Mouse (Mus musculus): Measurements from ENCODE around the gene Kcnd3.

Gene Kcnd3

DNA sequence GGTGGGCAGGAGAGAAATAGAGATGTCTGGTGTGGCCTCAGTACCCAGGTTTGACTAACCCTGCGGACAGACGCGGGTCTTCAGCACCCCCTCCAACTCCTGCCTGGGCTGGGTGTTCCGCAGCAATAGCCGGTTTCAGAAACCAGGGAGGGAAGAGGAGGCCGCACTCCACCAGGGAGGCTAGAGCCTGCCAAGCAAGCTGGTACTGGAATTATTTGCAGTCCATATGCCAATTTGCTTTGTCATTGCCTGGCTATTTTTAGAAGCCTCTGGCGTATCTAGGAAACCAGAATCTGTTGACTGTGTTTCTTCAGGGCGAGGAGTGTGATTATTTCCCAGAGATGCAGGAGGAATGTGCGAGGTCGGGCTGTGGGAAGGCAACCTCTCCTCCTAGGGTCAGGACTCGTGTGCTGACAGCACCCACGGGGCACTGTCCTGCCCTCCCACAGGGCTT is 69.1 kb downstream of the Kcnd3 start:
- no peak for DNase-seq (ENCODE audit: low read depth, low spot score)

DNA sequence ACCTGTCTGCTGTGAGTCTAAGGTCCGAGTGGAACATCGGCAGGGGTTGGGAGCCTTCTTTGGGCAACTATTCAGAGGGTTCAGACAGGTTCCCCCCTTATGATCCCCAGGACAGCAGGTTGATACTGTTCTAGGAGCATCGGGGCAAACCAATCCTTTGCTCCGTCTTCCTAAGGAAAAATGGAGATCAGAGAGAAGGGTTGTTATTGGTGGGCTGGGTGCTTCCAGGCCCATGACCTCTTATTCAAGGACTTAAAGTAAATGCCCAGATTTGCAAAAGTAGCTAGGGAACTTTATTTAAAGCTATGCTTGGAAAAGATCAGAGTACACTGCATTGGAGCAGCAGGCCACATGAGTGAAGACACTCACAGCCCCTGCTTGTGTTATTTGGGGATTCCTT is 69.5 kb downstream of the Kcnd3 start:
- no peak for DNase-seq (ENCODE audit: low read depth, low spot score)

DNA sequence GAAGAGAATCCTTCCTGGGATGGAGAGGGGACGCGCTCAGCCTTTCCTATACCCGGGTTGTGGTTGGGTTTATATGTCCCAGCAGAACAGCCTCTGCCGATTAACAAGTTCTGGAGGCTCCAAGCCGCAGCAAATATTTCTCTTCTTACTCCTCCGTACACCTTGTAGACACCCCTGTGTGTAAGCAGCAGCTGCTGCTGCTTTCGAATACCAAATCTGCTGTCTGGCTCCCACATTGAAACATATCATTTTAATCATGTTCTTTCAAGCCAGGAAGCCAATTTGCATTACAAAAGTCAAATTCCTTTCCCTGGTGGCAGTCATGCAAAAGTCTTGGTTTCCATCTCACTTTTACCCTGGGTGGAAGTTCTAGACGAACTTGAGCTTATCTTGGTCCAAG is 76.7 kb downstream of the Kcnd3 start:
- DNase-seq (ENCODE audit: low read depth, low spot score) = no peak

DNA sequence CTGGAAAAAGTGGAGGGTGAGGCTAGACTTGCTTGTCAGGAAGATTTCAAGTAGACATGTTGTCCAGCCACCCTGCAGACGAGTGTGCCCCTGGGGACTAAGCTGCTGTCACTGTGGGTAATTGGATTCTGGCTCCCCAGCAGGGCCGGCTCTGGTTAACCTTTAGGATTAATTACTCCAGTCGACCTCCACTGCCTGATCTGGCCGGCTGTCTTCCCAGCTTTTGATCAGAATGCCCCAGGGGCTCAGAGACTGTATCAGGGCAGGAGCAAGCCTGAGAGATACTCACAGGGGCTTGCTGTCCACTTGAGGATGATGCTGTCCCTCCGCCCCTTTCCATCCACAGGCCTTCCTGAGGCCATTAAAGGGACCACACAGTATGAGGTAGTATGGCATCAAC is 77.6 kb downstream of the Kcnd3 start:
- no peak for DNase-seq (ENCODE audit: low read depth, low spot score)

DNA sequence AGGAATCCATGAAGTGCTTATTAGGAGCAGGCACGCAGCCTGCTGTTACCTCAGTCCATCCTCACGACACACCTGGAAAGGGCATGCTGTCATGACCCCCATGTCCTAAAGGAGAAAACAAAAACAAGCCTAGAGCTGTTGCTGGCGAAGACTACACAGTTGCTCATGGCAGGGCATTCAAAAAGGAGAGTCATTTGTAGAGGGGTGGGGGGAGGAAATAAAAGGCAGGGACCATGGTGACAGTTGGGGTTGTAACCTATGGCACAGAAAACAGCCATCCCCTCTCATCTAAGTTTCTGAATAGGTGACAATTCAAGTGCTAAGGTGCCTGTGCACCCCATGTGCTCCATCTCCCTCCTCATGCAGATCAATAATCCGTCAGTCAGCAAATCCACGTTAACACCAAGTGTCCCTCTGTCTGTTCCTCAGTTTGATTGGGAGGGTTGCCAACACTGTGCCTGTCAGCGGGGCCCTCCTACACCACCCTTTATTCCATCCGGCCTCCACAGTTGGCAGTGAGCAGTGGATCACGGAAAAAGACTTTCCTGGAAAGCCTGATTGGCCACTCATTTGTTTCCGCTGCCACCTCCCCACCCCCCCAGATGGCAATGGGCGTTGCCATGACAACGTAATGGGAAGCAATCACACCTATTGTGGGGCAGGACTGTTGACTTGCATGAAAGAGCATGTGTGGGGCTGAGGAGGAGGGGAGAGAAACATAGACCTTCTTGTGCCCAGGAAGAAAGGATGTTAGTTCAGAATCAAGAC is 78.4 kb downstream of the Kcnd3 start:
- no peak for DNase-seq (ENCODE audit: low read depth, low spot score)

DNA sequence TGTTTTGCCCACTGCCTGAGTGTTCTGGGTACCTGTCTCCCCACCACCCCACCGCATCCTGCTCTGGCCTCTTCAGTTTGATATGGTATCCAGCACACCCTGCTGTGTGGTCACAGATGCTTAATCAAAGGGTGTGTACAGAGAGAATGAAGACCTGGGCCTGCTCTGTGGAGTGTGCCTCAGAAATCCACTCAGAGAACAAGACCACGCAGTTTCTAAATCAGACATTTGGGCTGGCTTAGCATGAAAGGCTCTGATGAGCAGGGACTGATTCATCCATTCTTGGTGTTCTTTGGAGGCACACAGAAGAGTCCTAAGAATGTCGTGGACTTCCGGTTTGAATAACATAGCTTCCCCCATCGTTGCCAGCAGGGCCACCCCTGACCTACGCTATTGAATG is 86.3 kb downstream of the Kcnd3 start:
- DNase-seq (ENCODE audit: low read depth, low spot score) = no peak

DNA sequence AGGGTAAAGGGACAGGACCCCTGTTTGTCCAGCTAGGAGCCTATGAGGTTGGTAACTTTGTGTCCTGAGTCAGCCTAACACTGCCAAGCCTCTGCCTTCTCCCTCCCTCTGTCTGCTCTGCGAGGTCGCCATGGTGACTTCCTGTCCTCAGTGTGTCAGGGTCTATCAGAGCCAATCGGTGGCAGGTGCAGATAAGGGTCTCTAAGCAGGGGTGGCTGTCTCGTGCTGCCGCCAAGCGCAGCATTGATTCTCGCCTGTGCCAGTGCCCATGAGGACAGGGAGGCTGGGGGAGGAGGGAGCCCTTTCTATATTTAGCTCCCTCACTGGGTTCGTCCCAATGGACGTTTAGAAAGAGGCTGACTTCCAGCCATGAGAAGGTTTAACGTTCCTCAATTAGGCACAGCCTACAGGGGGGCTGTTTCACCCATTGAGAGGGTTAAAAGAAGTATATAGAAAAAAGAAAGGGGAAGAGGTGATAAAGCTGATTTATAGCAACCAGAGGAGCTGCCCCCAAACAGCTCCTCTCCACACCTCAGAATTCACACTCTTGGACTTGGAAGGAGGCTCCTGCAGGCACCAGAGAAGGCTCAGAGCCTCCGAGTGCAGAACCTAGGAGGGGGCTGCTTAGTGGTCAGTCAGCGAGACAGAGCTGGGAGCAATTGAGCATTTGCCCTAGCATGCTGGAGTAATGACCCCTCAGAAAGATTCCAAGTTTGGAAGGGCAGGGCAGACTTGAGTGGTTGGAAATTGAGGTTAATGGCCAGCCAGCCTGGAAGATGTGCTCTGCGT is 86.9 kb downstream of the Kcnd3 start:
- no peak for DNase-seq (ENCODE audit: low read depth, low spot score)

DNA sequence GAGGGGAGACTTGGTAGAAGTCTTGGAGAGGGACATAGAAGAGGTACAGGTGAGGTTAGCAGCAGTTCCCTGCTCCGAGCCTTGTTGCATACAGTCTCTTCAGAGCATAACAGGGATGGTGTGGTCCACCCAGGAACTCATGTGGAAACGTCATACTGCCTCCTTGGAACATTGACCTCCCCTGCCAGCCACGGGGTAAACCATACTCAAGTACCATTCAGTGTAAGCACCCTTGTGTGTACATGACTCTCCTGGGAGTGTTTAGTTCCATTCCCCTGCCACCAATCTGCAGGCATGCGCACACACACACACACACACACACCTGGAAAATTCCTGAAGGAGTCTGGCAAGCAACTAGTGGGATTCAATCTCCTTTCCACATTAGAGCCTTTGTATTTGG is 90.6 kb downstream of the Kcnd3 start:
- DNase-seq (ENCODE audit: low read depth, low spot score) = no peak

DNA sequence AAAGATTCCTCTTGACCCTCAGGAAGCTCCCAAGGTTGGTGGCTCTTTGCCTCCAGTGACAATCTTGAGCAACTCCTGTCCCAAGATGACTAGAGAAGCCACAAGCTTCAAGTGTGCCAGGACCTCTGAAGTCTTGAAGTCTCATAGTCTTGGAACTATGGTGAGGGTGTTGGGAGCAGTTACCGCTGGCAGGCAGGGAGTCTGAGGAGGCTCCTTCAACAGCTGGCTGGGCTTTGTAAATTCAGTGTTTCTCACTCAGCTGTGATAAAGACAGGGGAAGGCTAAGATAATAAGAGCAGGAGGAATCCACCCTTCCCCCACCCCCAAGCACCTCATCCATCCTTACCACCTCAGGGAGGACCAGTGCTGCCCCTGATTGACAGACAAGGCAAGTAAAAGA is 92.0 kb downstream of the Kcnd3 start:
- DNase-seq (ENCODE audit: low read depth, low spot score) = no peak

DNA sequence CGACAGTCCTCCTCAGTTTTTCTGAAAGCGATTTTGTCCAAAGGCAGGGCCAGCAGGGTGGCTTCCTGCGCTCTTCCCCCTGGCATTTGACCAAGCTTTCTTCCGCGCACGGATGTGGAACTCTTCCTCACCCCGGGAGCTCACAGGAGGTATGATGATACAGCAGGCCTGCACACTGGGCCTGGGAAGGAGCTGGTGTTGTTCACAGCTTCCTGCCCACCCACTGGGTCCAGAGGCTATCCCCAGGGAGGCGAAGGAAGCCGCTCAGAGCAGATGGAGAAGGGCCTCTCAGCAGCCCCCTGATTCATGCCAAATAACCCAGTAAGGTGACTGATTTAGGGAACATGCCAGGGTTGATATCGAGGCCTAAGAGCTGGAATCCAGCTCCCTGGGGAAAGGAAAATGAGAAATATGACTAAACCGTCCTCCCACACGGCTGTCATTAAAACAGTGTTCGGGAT is 94.5 kb downstream of the Kcnd3 start:
- DNase-seq (ENCODE audit: low read depth, low spot score) = no peak

DNA sequence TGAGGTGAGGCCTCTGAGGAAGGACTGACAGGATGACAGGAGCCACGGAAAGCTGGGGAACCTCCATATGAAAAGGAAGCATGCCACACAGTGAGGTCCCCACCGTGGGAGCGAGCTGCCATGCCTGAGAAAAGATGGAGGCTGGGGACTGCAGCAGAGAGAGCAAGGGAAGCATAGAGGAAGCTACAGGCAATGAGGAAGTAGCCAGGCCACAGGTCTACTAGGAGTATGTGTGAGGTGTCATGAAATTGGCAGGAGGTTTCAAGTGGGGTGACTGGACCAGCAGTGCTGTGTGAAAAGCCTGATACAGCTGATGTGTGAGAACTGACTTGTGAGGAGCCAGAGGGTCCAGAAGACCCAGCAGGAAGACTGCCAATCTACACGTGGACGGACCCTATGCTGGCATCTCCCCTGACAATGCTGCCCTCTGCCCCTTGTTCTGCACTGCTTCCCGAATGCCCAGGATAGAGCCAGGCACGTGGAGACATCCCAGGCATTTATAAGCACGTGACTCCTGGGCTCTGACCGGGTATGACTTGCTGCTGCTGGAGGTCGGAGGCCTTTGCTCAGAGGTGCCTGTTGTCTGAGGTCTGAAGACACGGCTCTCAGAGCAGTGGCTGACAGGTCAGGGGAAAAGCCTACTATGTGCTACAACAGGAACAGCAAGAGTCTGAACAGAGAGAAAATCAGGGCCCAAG is 96.1 kb downstream of the Kcnd3 start:
- DNase-seq (ENCODE audit: low read depth, low spot score) = no peak

DNA sequence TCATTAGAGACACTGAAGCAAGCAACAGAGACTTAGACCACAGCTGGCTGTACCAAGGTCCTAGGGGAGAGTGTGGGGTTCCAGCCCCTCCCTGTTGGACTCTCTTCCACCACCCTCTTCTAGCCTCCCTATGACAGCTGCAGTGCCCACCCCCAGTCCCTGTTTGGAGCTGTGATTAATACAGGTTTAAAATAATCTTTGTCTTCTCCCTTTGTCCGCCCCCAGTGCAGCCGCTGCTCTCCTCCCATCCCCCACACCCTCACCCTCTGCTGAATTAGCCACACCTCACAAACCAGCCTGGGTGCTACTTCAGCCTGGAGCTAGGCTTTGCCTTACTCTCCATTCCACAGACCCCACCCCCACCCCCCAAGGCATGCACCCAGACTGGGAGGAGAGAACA is 107.3 kb downstream of the Kcnd3 start:
- DNase-seq (ENCODE audit: low read depth, low spot score) = no peak

DNA sequence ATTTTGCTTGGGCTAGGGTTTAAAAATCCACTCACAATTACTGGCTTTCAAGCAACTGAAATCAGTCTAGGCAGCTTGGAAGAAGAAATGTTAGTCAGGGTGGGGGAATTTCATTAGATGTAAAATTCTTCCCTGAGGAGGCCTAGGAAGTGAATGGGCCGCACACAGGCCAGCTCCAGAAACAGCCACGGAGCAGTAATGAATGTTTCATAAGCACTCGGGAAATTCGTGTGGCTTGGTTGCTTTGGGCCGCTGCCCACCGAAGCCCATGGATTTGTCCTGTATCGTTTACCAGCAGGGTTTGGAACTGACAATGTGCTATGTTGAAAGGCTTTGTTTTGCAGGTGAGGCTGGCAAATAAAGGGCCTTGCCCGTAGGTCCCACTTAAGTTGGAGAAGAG is 114.8 kb downstream of the Kcnd3 start:
- no peak for DNase-seq (ENCODE audit: low read depth, low spot score)

DNA sequence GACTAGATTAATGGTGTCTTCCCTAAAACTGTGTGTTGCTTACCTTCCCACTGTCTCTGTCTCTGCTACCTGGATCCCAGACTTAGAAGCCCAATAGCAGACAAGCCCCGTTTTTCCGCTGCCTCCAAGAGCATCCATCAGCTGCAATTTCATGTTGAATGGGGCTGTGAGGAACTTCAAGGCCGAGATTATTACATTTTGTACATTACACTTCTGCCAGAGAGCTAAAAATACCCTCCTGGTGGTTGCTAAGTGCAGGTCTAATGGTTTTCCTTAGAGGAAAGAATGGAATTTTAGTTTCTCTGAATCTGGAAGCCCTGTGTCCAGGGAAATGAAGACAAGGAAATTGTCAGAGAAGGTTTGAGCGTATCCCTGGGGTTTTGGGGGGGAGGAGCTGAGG is 115.3 kb downstream of the Kcnd3 start:
- no peak for DNase-seq (ENCODE audit: low read depth, low spot score)

DNA sequence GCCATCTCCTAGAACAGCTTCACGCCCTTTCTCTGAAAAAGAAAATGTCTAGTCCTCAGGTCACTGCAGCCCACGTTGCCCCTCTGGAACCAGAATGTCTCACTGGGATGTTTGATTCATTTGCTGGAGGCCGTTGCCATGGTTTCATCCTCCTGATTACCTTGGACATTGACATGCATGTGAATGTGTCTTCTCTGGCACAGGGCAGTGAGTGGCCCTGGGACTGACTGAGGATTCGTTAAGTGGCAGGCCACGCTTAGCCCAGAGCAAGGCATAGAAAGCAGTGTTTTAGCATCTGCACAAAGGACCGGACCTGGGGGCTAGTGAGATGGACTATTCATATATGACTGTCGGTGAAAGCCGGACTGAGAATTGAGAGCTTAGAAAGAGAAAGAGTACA is 116.3 kb downstream of the Kcnd3 start:
- DNase-seq (ENCODE audit: low read depth, low spot score) = no peak

DNA sequence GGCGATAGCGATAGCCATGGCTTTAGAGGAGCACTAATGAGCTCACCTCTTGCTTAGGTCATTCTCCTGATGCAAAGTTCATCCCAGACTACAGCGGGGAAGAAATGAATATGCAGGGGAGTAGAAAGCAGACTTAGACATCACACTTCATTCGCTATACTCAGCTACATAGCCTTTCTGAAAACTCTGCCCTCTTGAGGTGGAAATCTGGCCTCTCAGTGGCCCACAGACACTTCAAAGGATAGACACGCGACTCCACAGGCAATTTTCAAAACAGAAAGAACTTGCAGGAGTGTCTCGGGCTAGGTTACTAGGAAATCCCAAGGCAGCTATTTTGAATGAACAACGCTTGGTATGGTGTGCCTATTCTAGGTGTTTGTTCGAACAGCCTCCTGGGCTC is 116.7 kb downstream of the Kcnd3 start:
- no peak for DNase-seq (ENCODE audit: low read depth, low spot score)

DNA sequence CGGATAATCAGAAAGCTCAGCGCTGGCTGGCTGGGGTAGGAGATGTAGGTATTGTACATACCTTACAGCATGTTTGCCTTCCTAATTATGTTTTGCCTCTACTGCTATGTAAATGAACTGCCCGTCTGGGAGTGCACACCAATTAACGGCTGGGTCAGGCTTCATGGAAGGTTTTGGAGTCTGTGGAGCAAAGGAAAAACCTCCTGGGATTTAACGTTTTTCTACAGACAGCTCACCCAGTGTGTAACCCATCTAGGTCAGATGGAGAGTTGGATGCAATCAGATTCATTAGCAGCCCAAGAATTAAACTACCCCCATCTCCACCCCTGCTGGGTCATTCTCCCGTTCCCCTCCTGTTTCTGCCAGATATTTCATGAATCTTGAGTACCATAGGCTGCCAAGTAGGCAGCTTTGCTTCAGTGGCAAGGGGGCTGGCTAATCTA is 117.2 kb downstream of the Kcnd3 start:
- no peak for DNase-seq (ENCODE audit: low read depth, low spot score)

DNA sequence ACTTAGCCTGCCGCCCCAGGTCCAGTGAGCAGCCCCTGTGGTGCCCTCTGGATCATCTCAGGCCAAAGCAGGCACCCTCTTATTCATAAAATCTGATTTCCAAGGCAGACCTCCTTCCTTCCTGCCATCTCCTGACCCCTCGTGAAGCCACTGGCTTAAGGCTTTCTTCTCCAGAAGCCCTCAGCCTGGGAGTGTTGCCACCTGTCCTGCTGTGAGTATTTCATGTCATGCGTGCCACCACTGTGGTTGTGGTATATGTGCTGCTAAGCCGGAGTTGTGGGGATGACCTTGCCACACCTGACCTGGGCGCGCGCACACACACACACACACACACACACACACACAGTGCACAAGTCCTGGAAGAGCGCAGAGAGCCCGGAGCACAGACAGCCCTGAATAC is 117.8 kb downstream of the Kcnd3 start:
- no peak for DNase-seq (ENCODE audit: low read depth, low spot score)

DNA sequence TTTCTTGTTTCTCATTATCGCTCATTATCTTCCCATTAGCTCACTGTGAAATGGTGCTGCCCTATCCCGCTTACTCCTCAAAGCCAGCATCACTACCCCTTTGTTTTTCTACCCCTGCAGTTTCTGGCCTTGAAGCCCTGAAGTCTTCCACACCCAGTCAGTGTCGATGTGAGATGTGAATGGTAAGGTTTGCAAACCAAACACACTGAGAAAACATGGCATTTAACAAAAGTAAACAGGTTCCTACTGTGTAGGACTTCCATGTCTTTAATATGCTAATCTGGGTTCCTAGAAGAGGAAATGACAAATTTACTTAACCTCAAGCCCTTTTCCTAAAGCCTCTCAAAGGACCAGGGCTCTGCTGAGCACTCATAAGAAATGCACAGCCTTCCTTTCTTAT is 118.7 kb downstream of the Kcnd3 start:
- DNase-seq (ENCODE audit: low read depth, low spot score) = no peak

DNA sequence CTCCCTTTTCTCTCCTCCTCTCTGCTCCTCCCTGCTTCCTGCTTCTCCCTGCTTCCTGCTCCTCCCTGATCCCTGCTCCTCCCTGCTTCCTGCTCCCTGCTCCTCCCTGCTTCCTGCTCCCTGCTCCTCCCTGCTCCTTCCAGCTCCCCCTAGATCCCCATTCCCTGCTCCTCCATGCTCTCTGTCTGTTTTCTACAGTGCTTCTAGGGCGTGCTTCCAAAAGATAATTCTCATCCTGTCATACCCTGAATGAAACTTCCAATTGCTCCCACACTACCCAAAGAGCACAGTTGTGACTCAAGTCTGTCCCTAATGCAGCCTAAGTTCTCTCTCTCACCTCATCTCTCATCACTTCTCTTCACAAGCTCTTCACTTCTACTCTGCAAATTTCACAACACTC is 119.8 kb downstream of the Kcnd3 start:
- no peak for DNase-seq (ENCODE audit: low read depth, low spot score)

DNA sequence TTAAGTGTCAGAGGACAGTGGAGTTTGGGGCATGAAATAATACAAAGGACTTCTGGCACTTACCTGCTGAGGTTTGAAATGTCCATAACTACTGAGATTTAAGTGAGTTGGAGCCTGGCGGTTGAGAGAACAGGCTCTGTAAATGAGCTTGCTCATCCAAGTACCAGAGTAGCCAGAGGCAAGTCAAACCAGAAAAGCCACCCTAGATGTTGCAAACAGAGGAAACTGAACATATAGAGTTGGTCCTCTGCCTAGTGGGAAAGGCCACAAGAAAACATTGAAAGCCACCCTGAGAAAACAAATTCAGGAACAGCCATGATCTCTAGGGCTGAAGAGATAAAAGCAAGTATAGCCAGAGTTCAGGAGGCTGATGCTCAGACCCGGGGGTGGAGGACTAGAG is 121.0 kb downstream of the Kcnd3 start:
- no peak for DNase-seq (ENCODE audit: low read depth, low spot score)

DNA sequence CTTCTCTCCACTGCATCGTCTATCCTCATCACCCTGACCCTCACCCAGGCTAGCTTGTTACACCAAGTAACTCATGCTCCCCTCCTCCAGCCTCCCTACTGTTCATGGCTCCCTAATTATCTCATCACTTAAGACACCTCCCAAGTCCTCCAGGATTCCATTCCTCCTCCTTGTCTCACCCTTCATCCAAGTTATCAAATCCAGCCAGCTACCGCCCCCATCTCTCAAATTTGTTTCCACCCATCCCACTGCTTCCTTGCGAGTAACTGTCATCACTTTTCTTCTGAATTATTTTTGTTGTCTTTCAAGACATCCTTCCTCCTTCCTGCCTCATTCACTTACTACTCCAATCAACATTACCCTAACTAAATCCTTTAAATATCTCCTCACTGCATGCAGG is 126.2 kb downstream of the Kcnd3 start:
- no peak for DNase-seq (ENCODE audit: low read depth, low spot score)
